Mouse (Mus musculus) kidney, adult 18-20 months (tissue): ENCODE data around the gene Dock2.
"Not testable (repeated sequence)": the region's sequence is repeated elsewhere in the genome, so short reads cannot be mapped to it uniquely, and the experiment has no call there.

Experiments
- DNase-seq: peaks from one replicate; pipeline ENCODE4 v3.0.0; 2021

The Dock2 gene

GRCm38 (mm10) chr11:34264099-34264498, 519.6 kb downstream of the Dock2 start:
- no peak for DNase-seq

DNA sequence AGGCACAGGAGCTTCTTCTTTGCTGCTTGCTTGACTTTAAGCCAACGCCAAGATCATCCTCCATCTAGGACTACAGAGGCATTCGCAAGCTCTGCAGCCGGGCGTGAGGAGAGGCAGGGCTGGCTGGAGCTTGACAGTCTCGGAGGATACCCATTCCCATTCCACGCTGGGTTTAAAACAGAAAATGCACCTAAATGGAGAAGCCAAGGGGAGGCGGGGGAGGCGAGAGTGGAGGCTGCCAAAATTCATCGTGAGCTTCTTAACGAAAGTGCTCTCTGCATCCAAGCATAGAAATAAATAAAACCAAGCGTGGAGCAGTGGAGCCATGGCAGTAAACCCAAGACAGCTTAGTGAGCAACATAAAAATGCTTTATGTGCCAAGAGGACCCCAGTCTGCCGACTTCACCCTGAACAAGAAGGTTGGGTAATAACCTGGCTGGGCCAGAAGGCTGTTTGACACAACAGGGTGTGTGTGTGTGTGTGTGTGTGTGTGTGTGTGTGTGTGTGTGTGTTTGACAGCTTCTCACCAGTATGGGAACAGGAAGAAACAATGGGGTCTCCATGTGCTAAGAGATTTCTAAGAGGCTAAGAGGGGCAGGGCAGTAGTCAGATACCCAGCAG, 524.7 kb downstream of the Dock2 start:
- no peak for DNase-seq

DNA sequence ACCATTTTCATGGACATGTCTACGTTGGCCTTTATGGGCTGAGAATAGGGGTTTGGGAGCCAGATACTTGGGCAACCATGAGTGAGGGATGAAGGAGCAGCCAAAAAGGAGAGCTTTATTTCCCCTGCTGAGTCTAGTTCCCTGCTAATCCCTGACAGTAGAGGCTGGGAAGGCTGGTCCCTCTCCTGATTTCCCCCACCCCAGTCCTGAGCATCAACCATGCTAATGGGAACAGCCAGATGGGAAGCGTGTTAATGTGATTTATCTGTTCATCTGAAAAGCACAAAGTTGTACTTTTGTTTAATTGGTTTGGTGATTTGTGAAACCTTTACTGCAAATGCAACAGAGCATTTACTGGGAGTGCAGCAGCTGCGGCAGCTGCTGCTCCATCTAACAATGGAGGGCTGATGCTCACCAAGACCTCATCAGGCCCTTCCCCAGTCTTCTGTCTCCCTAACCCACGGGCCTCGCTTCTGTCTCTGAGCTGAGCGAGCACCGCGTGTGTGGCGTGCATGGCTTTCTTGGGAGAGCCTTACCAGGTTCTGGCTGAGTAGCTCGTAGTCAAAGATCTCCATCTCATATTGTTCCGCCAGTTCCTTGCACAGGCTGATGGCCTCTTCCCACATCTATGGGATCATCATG, 526.0 kb downstream of the Dock2 start:
- DNase-seq: no peak

- DNase-seq: no peak
Observed at GRCm38 (mm10) chr11:34242979-34243378, 540.7 kb downstream of the Dock2 start.

DNA sequence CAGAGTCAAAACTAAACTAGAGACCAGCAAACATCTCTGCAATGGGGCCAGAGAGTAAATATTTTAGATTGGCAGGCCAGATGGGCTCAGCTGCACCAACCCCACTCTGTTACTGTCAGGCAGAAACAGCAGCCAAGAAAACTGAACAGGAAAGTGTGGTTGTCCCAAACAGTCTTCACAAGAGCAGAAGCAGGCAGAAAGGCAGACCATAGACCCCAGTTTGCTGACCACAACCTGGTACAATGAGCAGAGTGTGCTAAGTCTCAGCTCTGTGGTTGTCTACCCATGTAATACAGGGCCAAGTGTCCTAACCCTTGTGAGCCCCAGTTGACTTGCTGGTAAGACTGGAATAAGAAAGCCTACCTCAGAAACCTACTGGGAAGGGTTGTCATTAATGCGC, 543.4 kb downstream of the Dock2 start:
- no peak for DNase-seq

DNA sequence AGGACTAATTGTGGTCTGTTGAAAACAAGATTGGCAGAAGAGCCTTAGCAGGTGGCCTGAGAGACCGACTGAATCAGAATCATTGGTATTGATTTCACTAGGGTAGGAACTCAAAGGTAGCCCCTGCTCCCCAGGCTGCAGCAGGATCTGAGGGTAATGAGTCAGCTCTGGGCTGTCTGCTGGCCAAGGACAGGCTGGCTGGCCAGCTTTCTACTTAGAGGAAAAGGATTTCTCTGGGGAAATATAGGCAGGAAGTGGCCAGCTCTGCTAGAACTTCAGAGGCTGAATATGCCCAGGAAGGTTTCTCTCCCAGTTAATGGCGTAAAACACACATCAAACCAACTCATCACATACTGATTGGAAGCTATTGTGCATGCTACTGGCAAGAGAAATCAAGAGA, 544.0 kb downstream of the Dock2 start:
- no peak for DNase-seq

GRCm38 (mm10) chr11:34236885-34237284, 546.8 kb downstream of the Dock2 start:
- DNase-seq: no peak

DNA sequence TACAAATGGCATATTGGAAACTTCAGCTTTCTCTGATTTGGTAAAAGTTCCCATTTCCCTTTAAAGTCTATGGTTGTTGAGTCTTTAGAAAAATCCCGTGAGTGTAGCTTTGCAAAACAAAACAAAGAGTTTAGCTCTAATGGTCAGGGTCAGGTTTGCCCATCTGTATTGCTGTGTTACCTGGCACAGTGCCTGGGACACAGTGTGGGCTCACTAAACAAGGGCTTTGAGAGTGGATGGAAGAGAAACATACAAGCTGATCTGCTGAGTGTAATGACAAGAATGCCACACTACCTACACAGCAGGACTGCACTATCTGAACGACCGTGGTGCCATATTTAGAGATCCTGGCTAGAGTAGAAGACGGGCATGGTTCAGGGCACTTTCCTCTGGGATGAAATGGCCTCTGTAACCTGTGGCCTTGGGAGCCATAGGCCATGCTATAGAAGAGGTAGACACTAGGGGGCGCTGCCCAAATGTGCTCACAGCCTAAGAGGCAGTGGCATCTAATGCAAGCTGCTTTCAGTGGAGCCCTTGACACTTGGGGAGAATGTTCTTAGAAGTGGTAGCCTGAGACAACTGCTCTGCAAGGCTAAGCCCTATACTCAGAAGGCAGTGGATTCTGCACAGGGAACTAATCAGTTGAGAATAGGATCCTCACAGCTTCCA, 547.5 kb downstream of the Dock2 start:
- peak; percentile 8 for DNase-seq

DNA sequence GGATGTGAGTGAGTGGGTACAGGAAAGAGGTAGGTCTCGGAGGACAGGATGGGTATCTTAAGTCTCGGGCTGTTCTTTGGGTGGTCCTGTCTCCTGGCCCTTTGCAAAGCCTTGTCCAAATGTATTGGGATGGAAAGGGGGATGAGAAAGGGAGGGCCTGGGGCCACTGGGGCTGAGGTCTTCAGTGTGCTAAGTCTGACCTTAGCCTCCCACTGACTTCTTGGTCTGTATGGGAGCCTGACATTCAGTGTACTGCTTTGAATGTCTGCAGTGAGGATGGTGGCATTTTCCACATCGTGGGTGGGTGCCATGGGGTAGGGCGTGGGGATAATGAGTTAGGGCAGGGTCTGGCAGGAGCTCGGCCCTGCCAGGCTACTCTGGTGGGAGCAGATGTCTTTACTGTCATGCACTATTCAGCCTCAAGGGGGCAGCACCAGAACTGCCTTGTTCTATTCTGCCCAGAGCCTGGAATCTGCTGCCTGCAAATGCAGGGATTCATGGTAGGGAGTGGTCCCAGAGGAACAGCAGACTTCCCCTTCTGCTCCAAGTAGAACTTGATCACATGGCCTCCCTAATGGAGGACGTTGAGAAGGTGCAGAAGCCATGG, 554.8 kb downstream of the Dock2 start:
- peak; percentile 55 for DNase-seq

DNA sequence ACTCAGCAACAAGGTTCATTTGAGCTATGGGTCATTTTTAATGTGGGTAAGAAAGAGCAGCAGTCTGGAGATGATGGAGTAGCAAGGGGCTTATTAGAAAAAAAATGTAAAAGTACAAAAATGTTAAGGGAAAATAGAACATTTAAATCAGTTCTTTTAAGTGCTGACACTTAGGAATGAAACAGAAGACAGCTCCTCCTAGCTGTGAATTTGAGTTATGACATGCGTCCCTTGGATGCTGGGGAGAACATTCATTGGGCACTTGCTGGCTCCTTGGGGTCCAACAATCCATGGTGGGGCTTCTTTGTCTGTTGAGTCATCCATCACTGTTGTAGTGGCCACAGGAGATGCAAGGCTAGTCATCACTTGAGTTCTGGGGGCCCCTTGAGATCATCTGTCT, 556.5 kb downstream of the Dock2 start:
- DNase-seq: no peak

- not testable (repeated sequence) for DNase-seq
Observed at GRCm38 (mm10) chr11:34220596-34220995, 563.1 kb downstream of the Dock2 start.

- DNase-seq: peak; percentile 55
Observed at GRCm38 (mm10) chr11:34212853-34213252, 570.8 kb downstream of the Dock2 start.

GRCm38 (mm10) chr11:34207989-34208388, 575.7 kb downstream of the Dock2 start, which contains the start of gene Foxi1:
TSS of gene Foxi1 (minus strand) at chr11:34208089.
- no peak for DNase-seq

- DNase-seq: no peak
Observed at GRCm38 (mm10) chr11:34202769-34203168, 580.9 kb downstream of the Dock2 start.

GRCm38 (mm10) chr11:34195142-34195541, 588.5 kb downstream of the Dock2 start:
- no peak for DNase-seq

DNA sequence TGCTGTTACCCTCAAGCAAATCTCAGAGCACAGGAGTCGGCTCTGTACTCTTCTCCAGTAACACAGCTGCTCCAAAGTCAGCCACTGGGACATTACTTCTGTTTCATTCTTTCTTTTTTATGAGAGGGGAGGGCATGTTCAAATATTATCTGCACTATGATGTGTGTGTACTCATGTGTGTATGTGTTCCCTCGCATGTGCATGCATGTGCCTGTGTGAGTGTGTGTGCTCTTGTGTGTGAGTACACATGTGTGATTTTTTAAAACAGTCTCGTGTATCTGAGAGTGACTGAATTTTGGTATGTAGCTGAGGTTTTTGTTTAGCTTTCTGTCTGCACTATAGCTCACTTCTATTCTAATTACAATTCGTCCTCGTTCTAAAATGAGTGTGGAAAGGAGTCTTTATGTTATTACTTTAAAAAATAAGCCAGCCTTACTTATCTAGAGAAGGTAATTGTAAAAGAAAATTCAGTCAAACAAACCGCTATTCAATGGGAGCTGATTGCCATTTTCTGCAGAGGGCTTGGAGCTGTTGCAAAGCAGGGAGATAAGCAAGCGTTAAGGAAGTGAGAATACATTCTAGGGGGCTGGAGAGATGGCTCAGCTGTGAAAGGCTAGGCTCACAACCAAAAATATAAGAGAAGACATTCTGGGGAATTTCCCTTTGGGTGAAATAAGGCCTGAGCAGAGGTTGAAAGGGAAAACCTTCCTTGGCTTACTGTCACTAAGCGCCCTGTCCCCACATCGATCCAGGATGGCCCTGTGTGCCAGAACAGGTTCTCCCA, 589.3 kb downstream of the Dock2 start:
- no peak for DNase-seq

- DNase-seq: no peak
Observed at GRCm38 (mm10) chr11:34193658-34194057, 590.0 kb downstream of the Dock2 start.

GRCm38 (mm10) chr11:34184266-34184665, 599.4 kb downstream of the Dock2 start:
- no peak for DNase-seq

- DNase-seq: peak; percentile 44
Observed at GRCm38 (mm10) chr11:34181214-34182117, 602.2 kb downstream of the Dock2 start.

DNA sequence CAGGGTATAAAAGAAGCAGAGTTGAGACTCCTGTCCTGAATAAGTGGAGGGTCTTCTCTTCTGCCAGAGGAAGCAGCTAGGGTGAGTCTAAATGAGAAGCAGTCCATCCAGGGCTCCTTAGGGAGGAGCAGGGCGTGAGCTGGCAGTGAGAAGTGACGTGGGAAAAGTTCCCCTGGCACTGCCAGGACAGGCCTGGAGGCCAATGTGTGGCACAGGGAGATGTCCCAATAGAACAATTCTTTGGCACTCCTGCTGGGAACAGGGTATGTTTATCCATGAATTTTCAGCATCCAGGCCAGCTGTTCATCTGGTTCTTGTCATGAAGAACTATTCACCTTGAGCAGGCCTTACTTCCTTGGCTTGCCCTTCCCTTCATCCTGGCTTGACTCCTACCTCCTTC, 604.9 kb downstream of the Dock2 start:
- DNase-seq: no peak
